Mouse (Mus musculus) bone marrow, adult 2 months (tissue): ENCODE measurements around the gene Vgll4. TPM values are rescaled to one million over a fixed set of nuclear protein-coding genes. Genes with fewer than 3 reads are reported as not detected.

Source experiments
- H3K27ac ChIP-seq: fragments of 200-500 bp; 2 replicates; pipeline ENCODE4 v1.5.1; 2012; ENCODE audit warnings: low read depth, mild to moderate bottlenecking, control low read depth, inconsistent platforms, low read length; ENCODE audit not compliant: control insufficient read depth, poor library complexity, insufficient read depth
- H3K4me1 ChIP-seq: fragments of 200-500 bp; 2 replicates; pipeline ENCODE4 v1.6.1; 2011; ENCODE audit warnings: low read length; ENCODE audit not compliant: control insufficient read depth, insufficient read depth
- H3K4me3 ChIP-seq: fragments of 200-500 bp; replicated peaks from 2 replicates; pipeline ENCODE3; 2011; ENCODE audit warnings: mild to moderate bottlenecking, low read depth, low read length, control low read depth; ENCODE audit not compliant: control insufficient read depth
- CTCF ChIP-seq: fragments of 200-500 bp; IDR thresholded peaks from 2 replicates; pipeline ENCODE4 v1.5.1; 2011; ENCODE audit warnings: low read length, control low read depth; ENCODE audit not compliant: control insufficient read depth, insufficient read depth
- POLR2A ChIP-seq: fragments of 200-500 bp; IDR thresholded peaks from 2 replicates; pipeline ENCODE4 v1.6.1; 2011; ENCODE audit warnings: low read depth, mild to moderate bottlenecking, control low read depth, low read length, borderline replicate concordance; ENCODE audit not compliant: control insufficient read depth
- whole genome bisulfite sequencing: fragments of 180-500 bp; shearing (Covaris S2); methylation state at CpG from one replicate; pipeline ENCODE4 v1.1.7; 2018; 5-methylcytosine and 5-hydroxymethylcytosine counted together
- polyA plus RNA-seq: library from polyadenylated mRNA; stranded (reverse); fragments of >200 nt; gene quantifications from 2 replicates; pipeline ENCODE4 v1.2.4, GENCODE M21; 2011; ENCODE audit warnings: low replicate concordance; ENCODE audit not compliant: missing spikeins, insufficient read depth, insufficient read length

The Vgll4 gene
- polyA plus RNA-seq, 1 experiment, result 9.9 TPM

DNA sequence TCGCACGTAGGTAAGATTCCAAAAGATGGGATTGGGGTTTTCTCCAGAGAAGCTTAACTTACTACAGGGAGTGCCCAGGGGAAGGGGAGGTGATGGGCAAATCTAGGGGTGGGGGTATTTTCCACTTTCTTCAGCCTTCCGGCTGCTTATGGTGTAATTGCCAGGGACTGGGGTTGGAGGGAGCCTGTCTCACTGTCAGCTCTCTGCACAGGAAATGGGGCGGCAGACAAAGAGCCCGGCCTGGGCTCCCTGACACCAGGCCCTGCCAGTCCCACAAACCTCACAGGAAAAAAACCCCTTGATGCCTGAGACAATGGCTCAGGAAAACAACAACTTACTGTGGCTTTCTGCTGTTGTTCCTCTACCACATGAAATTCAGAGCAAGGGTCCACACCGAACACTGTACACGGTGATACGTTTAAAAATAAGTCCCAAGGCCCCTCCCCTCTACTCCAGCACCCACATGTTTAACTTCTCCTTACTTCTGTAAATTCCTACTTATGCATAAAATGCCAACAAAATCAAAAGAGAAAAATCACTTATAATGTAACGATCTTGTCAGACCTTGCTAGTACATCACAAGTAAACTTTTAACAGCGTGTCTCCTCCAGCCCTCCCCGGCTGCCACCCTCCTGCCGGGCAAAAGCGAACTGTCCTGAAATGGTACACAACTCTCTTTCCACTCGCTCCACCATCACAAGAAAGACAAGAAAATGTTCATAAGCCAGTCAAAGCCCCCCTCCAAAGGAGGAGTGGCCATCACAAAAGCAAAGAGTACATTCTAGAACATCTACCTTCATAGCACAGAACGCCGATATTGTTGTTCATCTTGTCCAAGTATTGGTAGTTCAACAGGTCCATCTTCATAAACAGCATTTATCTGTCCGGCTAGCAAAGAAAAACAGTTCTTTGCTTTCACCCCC lies 49.0 kb downstream of the Vgll4 start:
- peak; percentile 59; the same call in 1 of the 2 replicates for TF ChIP-seq POLR2A
- no peak for TF ChIP-seq CTCF
- peak overlapping the region; percentile 75 for H3K27ac ChIP-seq
- under 1% methylated on average over 17 of the region's 17 CpGs for whole genome bisulfite sequencing
- peak overlapping the region; percentile 85 for H3K4me3 ChIP-seq
- H3K4me1 ChIP-seq, result peaks cover 15% of the 10 kb centered on the region

DNA sequence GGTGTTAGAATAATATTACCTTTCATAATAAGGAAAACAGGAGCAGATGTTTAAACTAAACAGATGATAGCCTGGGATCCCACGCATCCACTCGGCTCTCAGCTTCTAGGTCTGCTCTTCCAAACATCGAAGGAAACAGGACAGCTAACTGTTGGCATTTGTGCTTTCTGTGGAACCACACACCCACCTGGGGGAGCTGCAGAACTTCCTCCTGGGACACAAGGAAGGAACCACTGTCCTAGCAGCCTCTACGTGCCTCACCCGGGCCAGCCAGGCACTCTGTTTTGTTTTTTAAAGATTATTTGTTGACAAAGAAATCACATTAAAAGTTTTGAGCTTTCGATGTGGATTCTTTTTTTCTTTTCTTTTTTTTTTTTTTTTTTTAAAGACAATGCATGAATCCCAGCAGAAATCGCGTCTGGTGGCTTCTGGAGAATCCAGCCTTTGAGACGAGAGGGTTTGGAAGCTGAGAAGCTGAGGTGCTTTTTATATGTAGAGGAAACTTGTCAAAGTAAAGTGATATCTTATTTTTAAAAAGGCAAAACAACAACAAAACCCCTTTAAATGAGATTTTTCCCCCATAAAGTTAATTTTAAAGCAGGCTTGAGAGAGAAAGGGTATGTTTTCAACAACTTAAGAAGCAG lies 50.0 kb downstream of the Vgll4 start:
- peaks cover 15% of the 10 kb centered on the region for H3K4me1 ChIP-seq
- WGBS, result 2% methylated on average over 9 of the region's 9 CpGs
- TF ChIP-seq POLR2A (no peak), CTCF (no peak)
- no peak overlapping the region for H3K27ac ChIP-seq
- peak overlapping the region; percentile 85 for H3K4me3 ChIP-seq

DNA sequence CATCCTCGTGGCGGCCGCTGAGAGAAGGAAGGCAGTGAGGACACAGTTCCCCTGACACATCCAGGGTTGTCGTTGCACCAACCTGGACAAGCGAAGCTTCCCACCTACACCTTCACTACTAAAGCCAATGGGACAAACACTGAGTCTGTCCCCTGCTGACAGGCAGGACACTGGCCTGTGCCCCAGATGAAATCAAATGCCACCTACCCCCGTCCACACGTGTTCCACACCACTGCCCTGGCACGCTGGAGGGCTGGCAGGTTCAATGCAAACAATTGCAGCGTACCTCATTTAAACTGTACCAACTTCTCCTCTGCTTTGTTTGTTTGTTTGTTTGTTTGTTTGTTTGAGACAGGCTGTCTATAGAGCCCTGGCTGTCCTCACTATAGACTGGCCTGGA lies 50.8 kb downstream of the Vgll4 start:
- no peak for TF ChIP-seq POLR2A
- TF ChIP-seq CTCF, result no peak
- WGBS, result 24% methylated on average over 9 of the region's 9 CpGs
- Histone ChIP-seq H3K4me3 (peak overlapping the region; percentile 12), H3K27ac (peak overlapping the region; percentile 17; the same call in 1 of the 2 replicates), H3K4me1 (peaks cover 15% of the 10 kb centered on the region)

DNA sequence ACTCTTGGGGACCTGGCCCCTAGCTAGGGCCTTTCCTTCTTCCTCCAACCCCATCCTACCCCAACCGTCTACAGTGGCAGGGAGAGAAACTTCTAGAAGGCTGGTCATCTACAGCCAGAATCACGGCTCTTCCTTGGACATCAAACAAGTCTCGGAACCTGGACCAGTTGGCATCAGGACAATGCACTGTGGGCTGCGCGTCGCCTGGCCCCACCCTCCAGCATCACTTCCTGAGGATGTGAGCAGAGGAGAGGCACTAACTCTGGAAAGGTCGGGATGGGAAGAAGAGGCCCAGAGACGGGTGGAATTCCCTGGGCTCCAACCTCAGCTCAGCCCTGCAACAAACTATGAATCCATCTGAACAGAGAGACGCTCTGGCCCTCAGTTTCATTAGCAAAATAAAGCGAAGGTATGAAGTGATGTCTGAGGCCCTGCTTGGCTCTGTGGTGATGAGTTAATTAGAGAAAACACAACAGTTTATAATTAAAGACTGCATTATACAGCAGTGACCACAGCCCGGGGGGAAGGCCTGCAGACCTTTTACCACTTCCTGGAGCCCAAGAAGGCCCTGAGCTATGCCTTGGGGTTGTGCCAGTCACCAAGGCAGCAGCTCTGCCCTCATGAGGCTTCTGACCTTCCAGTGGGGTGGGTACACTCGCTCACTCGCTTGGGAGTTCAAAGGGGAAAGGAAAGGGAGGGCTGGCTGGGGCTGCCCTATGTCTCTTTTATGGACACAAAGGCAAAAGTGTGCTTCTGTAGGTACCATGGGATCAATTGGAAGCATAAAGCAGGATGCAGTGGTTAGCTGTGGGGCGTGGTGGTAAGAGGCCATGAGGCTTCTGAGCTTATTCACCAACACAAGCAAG lies 51.8 kb downstream of the Vgll4 start:
- TF ChIP-seq CTCF (no peak), POLR2A (no peak)
- Histone ChIP-seq H3K27ac (no peak overlapping the region; the same call in 1 of the 2 replicates), H3K4me1 (peaks cover 15% of the 10 kb centered on the region), H3K4me3 (no peak overlapping the region)
- WGBS, result 26% methylated on average over 14 of the region's 14 CpGs

DNA sequence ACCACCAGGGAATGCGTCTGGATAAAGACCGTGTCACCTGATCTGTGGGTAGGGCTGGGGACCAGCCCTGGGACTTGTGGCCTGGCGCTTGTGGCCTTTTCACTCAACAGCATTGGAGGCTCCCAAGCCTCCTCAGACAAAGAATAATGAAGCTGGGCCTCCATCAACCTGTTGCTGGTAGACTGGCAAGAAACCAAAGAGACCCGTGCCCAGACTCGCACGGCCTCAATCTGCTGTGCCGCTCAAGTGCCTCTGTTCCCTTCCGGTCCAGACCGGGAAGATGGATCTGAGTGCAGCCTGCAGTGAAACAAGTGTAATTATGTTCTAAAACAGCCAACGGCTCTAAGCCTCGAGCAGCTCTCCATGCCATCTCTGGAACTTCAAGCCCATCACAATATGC lies 52.7 kb downstream of the Vgll4 start:
- no peak for TF ChIP-seq POLR2A
- no peak for TF ChIP-seq CTCF
- 45% methylated on average over 11 of the region's 11 CpGs for WGBS

DNA sequence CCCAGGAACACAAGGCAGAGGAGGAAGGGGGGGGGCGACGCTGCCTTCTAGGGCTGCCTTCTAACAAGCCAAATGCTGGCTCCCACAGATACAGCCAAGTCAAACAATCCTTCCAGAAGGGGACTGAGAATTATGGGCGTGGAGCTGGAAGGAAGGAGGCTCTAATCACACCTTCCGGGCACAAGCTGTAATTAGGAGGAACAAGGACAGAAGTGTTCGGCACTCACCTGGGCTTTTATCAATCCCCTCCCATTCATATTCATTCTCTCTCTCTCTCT lies 53.1 kb downstream of the Vgll4 start:
- no peak for TF ChIP-seq POLR2A
- peak overlapping the region; percentile 56 for H3K27ac ChIP-seq
- no peak overlapping the region for H3K4me3 ChIP-seq
- peaks cover 17% of the 10 kb centered on the region for H3K4me1 ChIP-seq
- 4% methylated on average over 5 of the region's 5 CpGs for WGBS

More for the DNA sequence above, 52.7 kb downstream of the Vgll4 start:
- no peak overlapping the region for H3K27ac ChIP-seq
- H3K4me1 ChIP-seq, result peaks cover 16% of the 10 kb centered on the region
- H3K4me3 ChIP-seq, result no peak overlapping the region

DNA sequence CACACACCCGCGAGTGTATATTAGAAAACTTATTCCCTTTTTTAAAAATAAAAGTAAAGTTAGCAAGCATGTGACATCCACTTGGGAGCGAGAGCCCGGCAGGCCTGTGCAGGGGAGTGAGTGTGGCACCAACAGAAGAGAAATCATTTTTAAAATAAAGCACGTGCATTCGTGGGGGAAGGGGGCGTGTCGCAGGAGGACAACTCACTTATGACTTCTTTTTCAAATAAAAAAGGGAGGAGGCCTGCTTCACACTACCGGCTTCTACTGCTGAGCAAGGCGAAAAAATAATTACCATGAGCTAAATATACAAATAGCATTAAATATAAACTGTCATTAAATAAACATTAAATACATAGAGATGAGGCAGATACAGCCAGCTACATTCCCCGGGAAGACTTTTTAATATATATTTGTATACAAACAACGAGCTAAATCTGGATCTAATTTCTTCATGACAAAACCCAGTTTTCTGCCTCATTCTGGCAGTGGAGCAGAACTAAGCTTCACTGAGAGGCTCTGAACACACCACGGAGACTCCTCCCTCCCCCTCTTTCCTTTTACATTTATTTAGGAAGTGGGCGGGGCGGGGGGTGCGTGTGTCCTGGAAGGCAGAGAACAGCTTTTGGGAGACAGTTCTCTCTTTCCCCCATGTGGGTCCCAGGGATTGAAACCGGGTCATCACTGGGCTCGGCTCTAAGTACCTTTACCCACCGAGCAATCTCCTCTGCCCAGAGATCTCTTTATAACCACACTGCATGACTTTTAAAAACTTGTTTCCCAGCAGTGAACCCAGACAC lies 53.7 kb downstream of the Vgll4 start:
- Histone ChIP-seq H3K27ac (peak overlapping the region; percentile 56), H3K4me1 (peaks cover 17% of the 10 kb centered on the region), H3K4me3 (no peak overlapping the region)
- WGBS, result 12% methylated on average over 19 of the region's 19 CpGs
- TF ChIP-seq CTCF (no peak), POLR2A (no peak)
